23 mouse cellular contexts compared by ENCODE assay signal in genomic region chr16:23112348-23112747, GRCm38 (mm10). TPM values are rescaled to one million over a fixed set of nuclear protein-coding genes. Genes with fewer than 3 reads are reported as not detected.
DNase-seq lines count a peak whose midpoint lies in the region; ATAC-seq and TF ChIP-seq lines count a peak whose summit lies in the region.
"Had no signal": no experiment of that assay in that cellular context is flagged by ENCODE, and none has a peak within 500 bp of the region (broad histone marks: within the 10 kb centered on the region; RNA-seq: fewer than 3 reads in every experiment).

No protein-coding gene starts in this region.

- ATAC-seq in kidney, embryonic 15.5 days (replicated peaks; ENCODE audit: low FRiP score), result no peak
- ATAC-seq: forebrain, embryonic 15.5 days had no signal

- H3K27ac ChIP-seq in kidney, embryonic 15.5 days, result no peak overlapping the region
- H3K27ac ChIP-seq in CH12.LX (ENCODE audit: insufficient read depth, low read depth) (no peak overlapping the region), ES-Bruce4 (ENCODE audit: insufficient read depth, low read length) (peak overlapping the region; percentile 89; the same call in 1 of the 2 replicates)
- no peak overlapping the region for H3K27ac ChIP-seq in embryonic facial prominence, embryonic 10.5 days (replicated peaks)
- H3K27ac ChIP-seq: embryonic facial prominence, embryonic 15.5 days; forebrain, embryonic 15.5 days; heart, adult 2 months; hindbrain, embryonic 15.5 days had no signal

- no peak for DNase-seq in kidney, adult 11 months
- no peak for DNase-seq in CH12.LX (ENCODE audit: extremely low read depth)
- no peak for DNase-seq in embryonic facial prominence, embryonic 10.5 days (ENCODE audit: low spot score)
- DNase-seq in frontal cortex, postnatal 14 days (ENCODE audit: low spot score in 2 of 2), result no peak
- DNase-seq in heart, adult 18-20 months, result no peak
- DNase-seq: adrenal gland, adult 8-10 months; cerebellum, adult 11-12 months; cerebellum, adult 9-10 months; cerebellum, postnatal 36 days; gastrocnemius, postnatal 10 days; heart, adult 2 months; heart, postnatal 36 days; kidney, adult 8-10 months had no signal

- WGBS in kidney, embryonic 15.5 days, result 79% methylated on average over 12 of the region's 12 CpGs
- 86% methylated on average over 12 of the region's 12 CpGs for WGBS in embryonic facial prominence, embryonic 10.5 days

- peak overlapping the region; percentile 12; the same call in 1 of the 2 replicates for H3K4me2 ChIP-seq in kidney, embryonic 15.5 days
- peak overlapping the region; percentile 99 for H3K4me2 ChIP-seq in CH12.LX (ENCODE audit: insufficient read depth, low read depth, poor library complexity, severe bottlenecking)
- H3K4me2 ChIP-seq: embryonic facial prominence, embryonic 15.5 days; forebrain, embryonic 15.5 days; heart, embryonic 12.5 days; hindbrain, embryonic 15.5 days had no signal

- dilution Hi-C loops in CH12.LX (cut with MboI; ENCODE audit: extremely low pct_ligation_motif_present, extremely low pct_unique_long_range_greater_than_20kb, low sequenced_read_pairs), result no loop called here

- H3K9me3 ChIP-seq in kidney, embryonic 15.5 days (replicated peaks), result no peaks in the 10 kb centered on the region
- H3K9me3 ChIP-seq in CH12.LX (replicated peaks; ENCODE audit: low read length), result no peaks in the 10 kb centered on the region
- H3K9me3 ChIP-seq in ES-Bruce4 (replicated peaks; ENCODE audit: control insufficient read depth, insufficient read depth, low read length, poor library complexity, severe bottlenecking), result no peaks in the 10 kb centered on the region
- H3K9me3 ChIP-seq in embryonic facial prominence, embryonic 10.5 days, result no peaks in the 10 kb centered on the region
- H3K9me3 ChIP-seq: embryonic facial prominence, embryonic 15.5 days; forebrain, embryonic 15.5 days; heart, embryonic 12.5 days; hindbrain, embryonic 15.5 days had no signal

- no peak overlapping the region for H3K4me3 ChIP-seq in kidney, embryonic 15.5 days (replicated peaks)
- H3K4me3 ChIP-seq in CH12.LX (replicated peaks in 1 of 3; ENCODE audit: low read depth in 2 of 3, low read length in 2 of 3, poor library complexity in 1 of 3), result peak overlapping the region in 2 of 3 experiments; percentile 13 to 51
- no peak overlapping the region for H3K4me3 ChIP-seq in ES-Bruce4 (ENCODE audit: low read depth, low read length)
- 0 out of 2 replicates have a peak overlapping the region, but pooled peaks have one; percentile 8 for H3K4me3 ChIP-seq in embryonic facial prominence, embryonic 10.5 days
- H3K4me3 ChIP-seq: embryonic facial prominence, embryonic 15.5 days; erythroblast, embryonic 14.5 days; forebrain, embryonic 15.5 days; heart, adult 2 months; heart, embryonic 12.5 days; hindbrain, embryonic 15.5 days had no signal

- no peaks in the 10 kb centered on the region for H3K27me3 ChIP-seq in kidney, embryonic 15.5 days
- H3K27me3 ChIP-seq in CH12.LX (replicated peaks), result no peaks in the 10 kb centered on the region
- H3K27me3 ChIP-seq in ES-Bruce4 (ENCODE audit: control insufficient read depth, insufficient read depth, low read length, poor library complexity, severe bottlenecking), result no peaks in the 10 kb centered on the region
- no peaks in the 10 kb centered on the region for H3K27me3 ChIP-seq in embryonic facial prominence, embryonic 10.5 days (replicated peaks; ENCODE audit: low read depth, poor library complexity, severe bottlenecking)
- H3K27me3 ChIP-seq: embryonic facial prominence, embryonic 15.5 days; forebrain, embryonic 15.5 days; heart, embryonic 12.5 days; hindbrain, embryonic 15.5 days had no signal

- TF ChIP-seq POLR2A in CH12.LX (IDR thresholded peaks at IDR 0.05; ENCODE audit: low read depth, low read length) (no peak; the same call in 1 of the 2 replicates), ES-Bruce4 (IDR thresholded peaks at IDR 0.05; ENCODE audit: insufficient read depth, low read length) (no peak)

- TF ChIP-seq EP300 in CH12.LX (IDR thresholded peaks at IDR 0.05; ENCODE audit: low read length), result no peak
- TF ChIP-seq EP300 in ES-Bruce4 (IDR thresholded peaks at IDR 0.05; ENCODE audit: insufficient read depth, low read depth, low read length), result no peak

- no peak for TF ChIP-seq RAD21 in CH12.LX (IDR thresholded peaks at IDR 0.05; ENCODE audit: low read depth, low read length)

- no peak for TF ChIP-seq CTCF in CH12.LX (conservative IDR thresholded peaks at IDR 0.05 in 1 of 2, IDR thresholded peaks at IDR 0.05 in 1 of 2; ENCODE audit: low read depth in 2 of 2, low read length in 2 of 2)
- TF ChIP-seq CTCF in ES-Bruce4 (IDR thresholded peaks at IDR 0.05; ENCODE audit: low read depth, low read length), result no peak

- H3K9ac ChIP-seq in kidney, embryonic 15.5 days, result no peak overlapping the region
- H3K9ac ChIP-seq in CH12.LX (ENCODE audit: insufficient read depth, low read depth), result peak overlapping the region; percentile 100
- peak overlapping the region; percentile 96; the same call in 1 of the 2 replicates for H3K9ac ChIP-seq in ES-Bruce4 (ENCODE audit: low read depth, poor library complexity, severe bottlenecking)
- H3K9ac ChIP-seq: embryonic facial prominence, embryonic 15.5 days; forebrain, embryonic 15.5 days; heart, embryonic 12.5 days; hindbrain, embryonic 15.5 days had no signal

- peaks cover 82% of the 10 kb centered on the region for H3K36me3 ChIP-seq in kidney, embryonic 15.5 days
- H3K36me3 ChIP-seq in CH12.LX (replicated peaks in 1 of 2; ENCODE audit: control insufficient read depth in 1 of 2, insufficient read depth in 1 of 2, low read length in 1 of 2), result peaks cover 75 to 82% of the 10 kb centered on the region in 2 experiments
- H3K36me3 ChIP-seq in ES-Bruce4 (ENCODE audit: control insufficient read depth, insufficient read depth, low read length, poor library complexity, severe bottlenecking), result peaks cover 85% of the 10 kb centered on the region
- peaks cover 88% of the 10 kb centered on the region for H3K36me3 ChIP-seq in embryonic facial prominence, embryonic 10.5 days (replicated peaks)

- H3K4me1 ChIP-seq in kidney, embryonic 15.5 days, result peaks cover 36% of the 10 kb centered on the region
- H3K4me1 ChIP-seq in CH12.LX (ENCODE audit: control insufficient read depth in 1 of 2, insufficient read depth in 2 of 2) (peaks cover 0 to 18% of the 10 kb centered on the region in 2 experiments; a peak in 2 of 4 replicates), ES-Bruce4 (ENCODE audit: control insufficient read depth, insufficient read depth, low read length) (no peaks in the 10 kb centered on the region)
- H3K4me1 ChIP-seq in embryonic facial prominence, embryonic 10.5 days, result peaks cover 19% of the 10 kb centered on the region

- peaks cover 58% of the 10 kb centered on the region for H3K79me2 ChIP-seq in CH12.LX (replicated peaks; ENCODE audit: control insufficient read depth, extremely low read depth, insufficient read depth, poor library complexity, severe bottlenecking)

- in situ Hi-C loops in CH12.LX (cut with MboI; ENCODE audit: low pct_ligation_motif_present, low pct_unique_long_range_greater_than_20kb, low sequenced_read_pairs), result no loop called here

TF ChIP-seq in CH12.LX, 34 proteins besides CTCF, POLR2A, EP300 and RAD21:
- TF ChIP-seq MAFK (IDR thresholded peaks at IDR 0.05; ENCODE audit: insufficient replicate concordance, low read length) (no peak), USF2 (conservative IDR thresholded peaks at IDR 0.05; ENCODE audit: low read depth, low read length) (no peak), MYC (IDR thresholded peaks at IDR 0.05; ENCODE audit: low read depth, low read length) (0 out of 2 replicates have a peak, but pooled peaks have one; percentile 26), POLR2AphosphoS2 (IDR thresholded peaks at IDR 0.05; ENCODE audit: low read depth, low read length) (peak; percentile 77; the same call in 1 of the 2 replicates), CHD1 (IDR thresholded peaks at IDR 0.05; ENCODE audit: low read depth, low read length) (peak; percentile 97)

RNA-seq across cellular contexts. Expression of gene Eif4a2, which starts 5.1 kb away (rescaled TPM):
- 217 and 225 TPM in 2 replicates for polyA plus RNA-seq in kidney, embryonic 15.5 days (2015; fragmentation: Nextera tagmentation; extraction: Ambion mirVana)
- 358 and 457 TPM in 2 replicates for total RNA-seq in CH12.LX (2012; rRNA removed)
- total RNA-seq in CH12.LX (2014; rRNA removed), result 660 and 860 TPM in 2 replicates
- 475 TPM in 2 replicates for polyA plus RNA-seq in CH12.LX (2012; ENCODE audit: insufficient read length, low read depth)
- 967 and 1,069 TPM in 2 replicates for polyA plus RNA-seq in ES-Bruce4 (2011; ENCODE audit: insufficient read depth, insufficient read length, low read depth, missing spikeins)
- 170 and 177 TPM in 2 replicates for polyA plus RNA-seq in embryonic facial prominence, embryonic 10.5 days (2016; fragmentation: Nextera tagmentation; extraction: Ambion mirVana)
- 100 to 1,000 TPM; 420 to 448 TPM for total RNA-seq in heart, adult 18-20 months (2021)

RNA-seq across cellular contexts. Expression of gene Rfc4, which starts 15.2 kb away (rescaled TPM):
- 125 and 132 TPM in 2 replicates for polyA plus RNA-seq in kidney, embryonic 15.5 days (2015; fragmentation: Nextera tagmentation; extraction: Ambion mirVana)
- total RNA-seq in CH12.LX (2012; rRNA removed) (121 and 125 TPM in 2 replicates), CH12.LX (2014; rRNA removed) (191 and 204 TPM in 2 replicates)
- polyA plus RNA-seq in CH12.LX (2012; ENCODE audit: insufficient read length, low read depth) (74.6 and 91.5 TPM in 2 replicates), ES-Bruce4 (2011; ENCODE audit: insufficient read depth, insufficient read length, low read depth, missing spikeins) (71.2 and 73.8 TPM in 2 replicates)
- polyA plus RNA-seq in embryonic facial prominence, embryonic 10.5 days (2016; fragmentation: Nextera tagmentation; extraction: Ambion mirVana), result 208 and 218 TPM in 2 replicates
- total RNA-seq in heart, adult 18-20 months (2021), result 10 to 100 TPM in 1 of 2 experiments, 1 to 10 TPM in 1; 8.3 to 10.1 TPM

RNA-seq across cellular contexts. Expression of gene Adipoq, which starts 34.0 kb away (rescaled TPM):
- not detected in 2 replicates for polyA plus RNA-seq in kidney, embryonic 15.5 days (2015; fragmentation: Nextera tagmentation; extraction: Ambion mirVana)
- total RNA-seq in CH12.LX (2012; rRNA removed) (0.13 TPM in 1 of 2 replicates, not detected in the other), CH12.LX (2014; rRNA removed) (0.68 and 0.99 TPM in 2 replicates)
- polyA plus RNA-seq in CH12.LX (2012; ENCODE audit: insufficient read length, low read depth) (0.55 and 1.1 TPM in 2 replicates), ES-Bruce4 (2011; ENCODE audit: insufficient read depth, insufficient read length, low read depth, missing spikeins) (not detected in 2 replicates)
- not detected in 2 replicates for polyA plus RNA-seq in embryonic facial prominence, embryonic 10.5 days (2016; fragmentation: Nextera tagmentation; extraction: Ambion mirVana)
- total RNA-seq in heart, adult 18-20 months (2021), result 10 to 100 TPM; 14.8 to 64.6 TPM
- polyA plus RNA-seq: erythroblast, embryonic 14.5 days; forebrain, embryonic 11.5 days; forebrain, embryonic 15.5 days; hindbrain, embryonic 11.5 days; hindbrain, embryonic 15.5 days; intestine, embryonic 14.5 days had no signal

RNA-seq across cellular contexts. Expression of gene Kng1, which starts 54.7 kb away (rescaled TPM):
- 4.8 and 9.2 TPM in 2 replicates for polyA plus RNA-seq in kidney, embryonic 15.5 days (2015; fragmentation: Nextera tagmentation; extraction: Ambion mirVana)
- total RNA-seq in CH12.LX (2012; rRNA removed), result not detected in 2 replicates
- total RNA-seq in CH12.LX (2014; rRNA removed), result not detected in 2 replicates
- polyA plus RNA-seq in CH12.LX (2012; ENCODE audit: insufficient read length, low read depth), result not detected in 2 replicates
- 1.1 TPM in 1 of 2 replicates, not detected in the other for polyA plus RNA-seq in ES-Bruce4 (2011; ENCODE audit: insufficient read depth, insufficient read length, low read depth, missing spikeins)
- polyA plus RNA-seq in embryonic facial prominence, embryonic 10.5 days (2016; fragmentation: Nextera tagmentation; extraction: Ambion mirVana), result not detected in 2 replicates
- total RNA-seq in heart, adult 18-20 months (2021), result not detected
- total RNA-seq: heart, adult 2 months; heart, postnatal 36 days had no signal
- polyA plus RNA-seq: forebrain, embryonic 11.5 days; forebrain, embryonic 15.5 days; heart, adult 2 months; hindbrain, embryonic 11.5 days; intestine, embryonic 14.5 days had no signal

Comparison
In these comparisons a context has a peak if more than half of its experiments do, and no peak if none do; other contexts are left out.
1. H3K4me3 ChIP-seq: peak in CH12.LX (2 of 3) and embryonic facial prominence, embryonic 10.5 days (single experiment); none in kidney, embryonic 15.5 days (single experiment) and ES-Bruce4 (single experiment).